Mouse (Mus musculus): ENCODE measurements around the gene Chrnb4. TPM values are rescaled to one million over a fixed set of nuclear protein-coding genes. Genes with fewer than 3 reads are reported as not detected.

The Chrnb4 gene
- 1.4 and 2.1 TPM in 2 replicates for polyA plus RNA-seq (2015; fragmentation: Nextera tagmentation; extraction: Ambion mirVana)

DNA sequence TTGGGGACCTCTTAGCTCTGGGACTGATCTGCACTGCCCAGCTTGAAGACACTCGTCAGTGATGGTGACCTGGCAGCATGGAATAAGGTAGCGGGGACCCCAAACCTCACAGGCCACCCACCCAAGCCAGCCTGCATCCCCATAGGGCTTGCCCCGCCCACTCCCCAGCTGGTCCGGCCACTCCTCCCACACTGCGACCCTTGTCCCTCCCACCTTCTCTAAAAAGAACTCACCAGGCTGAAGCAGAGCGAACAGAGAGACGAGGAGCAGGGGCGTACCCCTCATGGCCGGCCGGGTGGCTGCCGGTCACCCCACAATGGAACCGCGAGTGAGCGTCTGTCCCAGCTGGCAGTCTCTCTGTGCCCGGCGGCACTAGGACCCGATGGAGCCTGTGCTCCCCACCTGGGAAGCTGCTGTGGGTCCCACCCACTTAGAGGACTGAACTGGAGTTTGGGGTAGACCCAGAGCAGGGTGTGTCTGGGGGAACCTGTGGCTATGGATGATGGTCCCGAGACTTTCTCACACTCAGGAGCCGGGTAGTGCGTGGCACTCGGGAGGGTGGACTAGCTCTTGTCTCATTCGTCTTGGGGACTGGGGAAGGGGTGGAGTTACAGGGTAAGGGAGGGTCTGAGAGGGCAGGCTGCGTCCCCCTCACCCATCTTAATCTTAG, at the start of gene Chrnb4:
Gene Chrnb4 (minus strand): TSS at position 569 of the 670 bp plus-strand sequence.
- Histone ChIP-seq H3K36me3 (replicated peaks) (no peaks in the 10 kb centered on the region), H3K27ac (no peak within 1 kb of the TSS), H3K4me2 (peak within 1 kb of the TSS; percentile 87), H3K9ac (peak within 1 kb of the TSS; percentile 27), H3K4me1 (peaks cover 11% of the 10 kb centered on the region), H3K9me3 (no peaks in the 10 kb centered on the region), H3K4me3 (peak within 1 kb of the TSS; percentile 43), H3K27me3 (replicated peaks) (no peaks in the 10 kb centered on the region)
- ATAC-seq (replicated peaks), result peak; percentile 58
- under 1% methylated on average over 23 of the region's 23 CpGs for WGBS

- no peak overlapping the region for H3K9ac ChIP-seq
These were observed 48.3 kb upstream of the Chrnb4 start for GRCm38 (mm10) chr9:55096870-55097269.

DNA sequence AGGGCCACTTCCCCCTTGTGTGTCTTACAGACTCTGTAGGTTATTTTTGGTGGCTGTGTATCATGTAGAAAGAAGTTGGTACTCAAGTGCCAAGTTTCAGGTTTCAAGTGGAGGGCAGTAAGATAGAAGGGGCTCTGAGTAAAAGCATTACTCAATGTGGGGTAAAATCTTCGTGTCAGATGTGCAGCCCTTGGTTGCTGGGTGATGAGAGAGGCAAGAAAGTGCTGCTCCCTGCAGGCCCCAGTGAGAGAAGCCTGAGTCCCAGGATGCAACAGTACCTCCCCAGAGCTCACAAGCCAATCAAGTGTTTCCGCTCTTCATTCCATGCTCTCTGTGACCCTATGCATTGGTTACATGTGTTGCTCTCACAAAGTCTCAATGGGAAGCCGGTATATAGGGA, 47.5 kb upstream of the Chrnb4 start:
- no peak overlapping the region for H3K9ac ChIP-seq
- H3K4me2 ChIP-seq, result no peak overlapping the region
- no peaks in the 10 kb centered on the region for H3K36me3 ChIP-seq (replicated peaks)
- no peak overlapping the region for H3K27ac ChIP-seq
- 59% methylated on average over 3 of the region's 3 CpGs for WGBS
- H3K27me3 ChIP-seq (replicated peaks), result no peaks in the 10 kb centered on the region
- ATAC-seq (replicated peaks), result no peak
- H3K4me3 ChIP-seq, result no peak overlapping the region
- no peaks in the 10 kb centered on the region for H3K4me1 ChIP-seq
- no peaks in the 10 kb centered on the region for H3K9me3 ChIP-seq

More at GRCm38 (mm10) chr9:55096870-55097269, 48.3 kb upstream of the Chrnb4 start:
- 89% methylated on average over 4 of the region's 4 CpGs for WGBS
- no peaks in the 10 kb centered on the region for H3K9me3 ChIP-seq
- no peak overlapping the region for H3K4me3 ChIP-seq
- no peaks in the 10 kb centered on the region for H3K27me3 ChIP-seq (replicated peaks)
- no peaks in the 10 kb centered on the region for H3K4me1 ChIP-seq
- no peak overlapping the region for H3K4me2 ChIP-seq
- no peak for ATAC-seq (replicated peaks)
- H3K27ac ChIP-seq, result no peak overlapping the region
- no peaks in the 10 kb centered on the region for H3K36me3 ChIP-seq (replicated peaks)

DNA sequence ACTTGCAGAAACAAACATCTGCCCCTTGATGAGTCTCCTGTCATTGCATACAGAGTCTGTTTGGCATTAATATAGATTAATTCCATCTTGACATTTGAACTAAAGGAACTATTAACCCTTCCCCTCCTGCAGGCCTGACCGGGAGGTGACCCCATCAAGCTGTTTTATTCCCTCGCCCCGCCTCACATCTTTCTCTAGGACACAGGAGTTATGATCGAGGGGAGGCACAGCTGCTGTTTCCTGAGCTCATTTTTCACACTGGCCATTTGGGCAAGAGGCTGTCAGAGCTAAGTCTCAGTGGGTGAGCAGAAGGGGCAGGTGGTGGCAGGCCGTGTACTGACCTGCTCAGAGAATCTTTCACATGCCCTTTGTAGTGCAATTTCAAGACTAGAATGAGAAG, 41.6 kb upstream of the Chrnb4 start:
- H3K4me3 ChIP-seq, result no peak overlapping the region
- H3K27ac ChIP-seq, result no peak overlapping the region
- H3K4me1 ChIP-seq, result no peaks in the 10 kb centered on the region
- no peaks in the 10 kb centered on the region for H3K27me3 ChIP-seq (replicated peaks)
- H3K4me2 ChIP-seq, result no peak overlapping the region
- no peaks in the 10 kb centered on the region for H3K36me3 ChIP-seq (replicated peaks)
- no peaks in the 10 kb centered on the region for H3K9me3 ChIP-seq
- no peak for ATAC-seq (replicated peaks)
- 48% methylated on average over 5 of the region's 5 CpGs for WGBS
- H3K9ac ChIP-seq, result no peak overlapping the region

GRCm38 (mm10) chr9:55089226-55089625, 40.6 kb upstream of the Chrnb4 start:
- 86% methylated on average over 2 of the region's 2 CpGs for WGBS
- Histone ChIP-seq H3K27ac (no peak overlapping the region), H3K27me3 (replicated peaks) (no peaks in the 10 kb centered on the region), H3K9me3 (no peaks in the 10 kb centered on the region), H3K9ac (no peak overlapping the region), H3K4me1 (no peaks in the 10 kb centered on the region), H3K36me3 (replicated peaks) (no peaks in the 10 kb centered on the region), H3K4me3 (no peak overlapping the region), H3K4me2 (no peak overlapping the region)
- no peak for ATAC-seq (replicated peaks)

DNA sequence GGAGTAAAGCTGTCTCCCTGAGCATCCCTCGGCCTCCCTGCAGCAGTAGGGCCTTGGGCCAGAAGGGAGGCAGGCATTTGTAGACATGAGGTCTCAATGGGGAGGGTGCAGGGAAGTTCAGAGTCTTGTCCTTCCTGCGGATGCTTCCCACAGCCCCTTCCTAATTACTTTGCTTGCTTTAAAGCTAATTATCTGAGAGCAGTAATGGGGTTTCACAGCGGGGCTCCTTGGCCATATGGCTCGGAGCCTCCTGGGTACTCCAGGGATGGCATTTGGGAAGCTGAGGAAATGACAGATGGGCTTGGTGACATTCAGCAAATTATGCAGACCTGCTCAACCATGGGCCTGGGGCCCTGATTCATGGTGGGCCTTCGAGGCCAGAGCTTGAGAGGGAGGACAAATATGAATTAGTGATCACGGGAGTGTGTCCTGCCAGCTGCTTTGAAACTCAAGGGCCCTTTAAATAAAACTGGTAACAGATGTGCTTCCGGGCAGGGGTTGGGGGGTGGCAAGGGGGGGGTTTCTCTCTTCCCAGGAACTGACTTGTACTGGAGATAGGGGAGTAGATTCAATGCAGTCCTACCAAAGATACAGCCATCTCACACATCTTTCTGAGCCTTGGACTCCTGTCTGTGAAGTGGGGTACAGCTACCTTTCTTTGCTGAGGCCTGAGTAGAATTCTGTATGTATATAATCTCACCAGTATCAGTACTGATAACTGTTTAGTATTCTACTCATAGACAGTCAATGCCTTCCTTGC, 34.8 kb upstream of the Chrnb4 start:
- H3K27me3 ChIP-seq (replicated peaks), result no peaks in the 10 kb centered on the region
- no peak overlapping the region for H3K27ac ChIP-seq
- no peak overlapping the region for H3K4me2 ChIP-seq
- ATAC-seq (replicated peaks), result peak; percentile 72
- no peak overlapping the region for H3K9ac ChIP-seq
- no peak overlapping the region for H3K4me3 ChIP-seq
- 13% methylated on average over 7 of the region's 7 CpGs for WGBS
- H3K9me3 ChIP-seq, result no peaks in the 10 kb centered on the region
- no peaks in the 10 kb centered on the region for H3K36me3 ChIP-seq (replicated peaks)
- peaks cover 5% of the 10 kb centered on the region; the same call in 1 of the 2 replicates for H3K4me1 ChIP-seq

- no peak overlapping the region for H3K9ac ChIP-seq
- no peaks in the 10 kb centered on the region for H3K27me3 ChIP-seq (replicated peaks)
- ATAC-seq (replicated peaks), result 0 out of 2 replicates have a peak, but pooled peaks have one; percentile 33
- no peaks in the 10 kb centered on the region for H3K9me3 ChIP-seq
- no peaks in the 10 kb centered on the region for H3K36me3 ChIP-seq (replicated peaks)
- H3K27ac ChIP-seq, result no peak overlapping the region
- WGBS, result 21% methylated on average over 5 of the region's 5 CpGs
- no peak overlapping the region for H3K4me3 ChIP-seq
- no peak overlapping the region for H3K4me2 ChIP-seq
- H3K4me1 ChIP-seq, result peaks cover 18% of the 10 kb centered on the region
These were observed 19.3 kb upstream of the Chrnb4 start for GRCm38 (mm10) chr9:55067965-55068265.

- H3K9ac ChIP-seq, result no peak overlapping the region
- no peak overlapping the region for H3K4me2 ChIP-seq
These were observed 18.8 kb upstream of the Chrnb4 start for GRCm38 (mm10) chr9:55067260-55067964.

DNA sequence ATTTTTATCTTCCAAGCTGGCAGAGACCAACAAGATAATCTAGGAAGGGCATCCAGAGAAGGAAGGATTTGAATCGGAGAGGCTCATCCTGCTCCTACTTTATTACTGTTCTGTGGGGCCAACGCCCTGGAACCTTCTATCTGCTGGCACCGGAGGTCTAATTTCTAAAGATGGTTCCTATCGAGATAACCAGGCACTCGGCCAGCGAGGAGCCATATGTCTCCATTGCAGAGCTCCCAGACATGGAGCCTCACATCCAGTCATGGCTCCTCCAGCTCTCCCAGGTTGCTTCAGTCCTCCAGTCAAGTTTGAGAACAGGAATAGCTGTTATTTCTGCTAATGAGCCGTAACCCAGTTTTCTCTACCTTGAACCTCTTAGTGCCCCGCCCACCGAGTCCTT, 16.7 kb upstream of the Chrnb4 start:
- Histone ChIP-seq H3K4me2 (no peak overlapping the region), H3K9ac (no peak overlapping the region), H3K4me3 (no peak overlapping the region), H3K27ac (no peak overlapping the region), H3K36me3 (replicated peaks) (no peaks in the 10 kb centered on the region), H3K4me1 (peaks cover 18% of the 10 kb centered on the region), H3K9me3 (no peaks in the 10 kb centered on the region), H3K27me3 (replicated peaks) (no peaks in the 10 kb centered on the region)
- 87% methylated on average over 9 of the region's 9 CpGs for WGBS
- ATAC-seq (replicated peaks), result no peak

More at GRCm38 (mm10) chr9:55067260-55067964, 18.8 kb upstream of the Chrnb4 start:
- H3K27me3 ChIP-seq (replicated peaks), result no peaks in the 10 kb centered on the region
- ATAC-seq (replicated peaks), result peak; percentile 94
- no peak overlapping the region for H3K4me3 ChIP-seq
- H3K27ac ChIP-seq, result no peak overlapping the region
- WGBS, result 4% methylated on average over 8 of the region's 8 CpGs
- peaks cover 18% of the 10 kb centered on the region for H3K4me1 ChIP-seq
- H3K9me3 ChIP-seq, result no peaks in the 10 kb centered on the region
- H3K36me3 ChIP-seq (replicated peaks), result no peaks in the 10 kb centered on the region

DNA sequence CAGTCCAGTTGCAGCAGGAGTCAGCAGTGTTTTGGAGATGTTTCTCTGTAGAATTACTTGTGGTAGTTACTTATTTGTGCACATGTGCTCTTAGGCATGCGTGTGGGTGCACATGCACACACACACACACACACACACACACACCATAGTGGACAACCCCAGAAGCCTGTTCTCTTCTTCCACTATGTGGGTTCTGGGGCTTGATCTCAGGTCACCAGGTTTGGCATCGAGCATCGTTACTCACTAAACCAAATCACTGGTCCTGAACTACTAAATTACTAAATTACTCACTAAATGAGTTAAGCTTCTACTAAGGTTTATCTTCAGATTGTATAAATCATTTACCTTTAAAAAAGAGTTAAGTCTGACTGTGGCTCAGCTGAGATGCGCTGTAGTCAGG, 9.5 kb upstream of the Chrnb4 start:
- Histone ChIP-seq H3K4me3 (no peak overlapping the region), H3K9me3 (no peaks in the 10 kb centered on the region), H3K4me2 (no peak overlapping the region), H3K9ac (no peak overlapping the region), H3K27ac (no peak overlapping the region), H3K36me3 (replicated peaks) (no peaks in the 10 kb centered on the region), H3K4me1 (no peaks in the 10 kb centered on the region), H3K27me3 (replicated peaks) (no peaks in the 10 kb centered on the region)
- 91% methylated on average over 4 of the region's 4 CpGs for WGBS
- no peak for ATAC-seq (replicated peaks)

- H3K36me3 ChIP-seq (replicated peaks), result no peaks in the 10 kb centered on the region
- no peaks in the 10 kb centered on the region for H3K4me1 ChIP-seq
- no peak overlapping the region for H3K4me2 ChIP-seq
- no peak overlapping the region for H3K4me3 ChIP-seq
- H3K27me3 ChIP-seq (replicated peaks), result no peaks in the 10 kb centered on the region
- no peak overlapping the region for H3K9ac ChIP-seq
- WGBS, result 72% methylated on average over 2 of the region's 2 CpGs
- ATAC-seq (replicated peaks), result no peak
- no peak overlapping the region for H3K27ac ChIP-seq
- no peaks in the 10 kb centered on the region for H3K9me3 ChIP-seq
These were observed 6.9 kb upstream of the Chrnb4 start for GRCm38 (mm10) chr9:55055386-55055930.

DNA sequence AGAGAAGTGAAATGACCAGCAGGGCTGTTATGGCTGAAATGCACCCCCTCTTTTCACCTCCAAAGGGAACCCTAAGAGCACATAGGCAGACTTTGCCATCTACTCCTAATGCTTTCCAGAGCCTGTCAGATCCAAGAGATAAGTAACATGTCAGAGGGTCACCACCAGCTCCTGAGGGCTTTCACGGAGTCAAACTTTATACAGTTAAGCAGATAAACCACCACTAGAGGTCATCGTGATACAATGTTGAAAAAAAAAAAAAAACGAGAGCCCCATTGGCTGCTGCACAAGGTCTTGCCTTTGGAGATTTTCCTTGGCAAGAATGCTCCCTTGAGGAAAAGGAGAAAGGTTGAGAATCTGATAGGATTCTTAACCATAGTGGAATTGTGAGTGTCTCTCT, 1.8 kb downstream of the Chrnb4 start:
- no peaks in the 10 kb centered on the region for H3K36me3 ChIP-seq (replicated peaks)
- no peak for ATAC-seq (replicated peaks)
- no peak overlapping the region for H3K4me3 ChIP-seq
- no peak overlapping the region for H3K9ac ChIP-seq
- no peak overlapping the region for H3K4me2 ChIP-seq
- peaks cover 11% of the 10 kb centered on the region for H3K4me1 ChIP-seq
- H3K27ac ChIP-seq, result no peak overlapping the region
- H3K27me3 ChIP-seq (replicated peaks), result no peaks in the 10 kb centered on the region
- H3K9me3 ChIP-seq, result no peaks in the 10 kb centered on the region
- WGBS, result under 1% methylated on average over 3 of the region's 3 CpGs

Measured in midbrain, embryonic 15.5 days (tissue).